Mouse (Mus musculus) mouse embryonic stem cell (cell line): ENCODE results near the gene Slc5a10.

ENCODE experiments used
- in situ Hi-C, 2 experiments: fragments of 300-500 bp; cut with MboI; formaldehyde crosslinking; loops; 1 replicate in 1 of 2; 3 replicates in 1 of 2; pipeline ENCODE4 v1.14.3; 2019 to 2020; ENCODE audit warnings: low sequenced_read_pairs in 2 of 2, low pct_unique_long_range_greater_than_20kb in 1 of 2, mixed read lengths in 1 of 2; ENCODE audit not compliant: unreplicated experiment in 1 of 2

The Slc5a10 gene

DNA sequence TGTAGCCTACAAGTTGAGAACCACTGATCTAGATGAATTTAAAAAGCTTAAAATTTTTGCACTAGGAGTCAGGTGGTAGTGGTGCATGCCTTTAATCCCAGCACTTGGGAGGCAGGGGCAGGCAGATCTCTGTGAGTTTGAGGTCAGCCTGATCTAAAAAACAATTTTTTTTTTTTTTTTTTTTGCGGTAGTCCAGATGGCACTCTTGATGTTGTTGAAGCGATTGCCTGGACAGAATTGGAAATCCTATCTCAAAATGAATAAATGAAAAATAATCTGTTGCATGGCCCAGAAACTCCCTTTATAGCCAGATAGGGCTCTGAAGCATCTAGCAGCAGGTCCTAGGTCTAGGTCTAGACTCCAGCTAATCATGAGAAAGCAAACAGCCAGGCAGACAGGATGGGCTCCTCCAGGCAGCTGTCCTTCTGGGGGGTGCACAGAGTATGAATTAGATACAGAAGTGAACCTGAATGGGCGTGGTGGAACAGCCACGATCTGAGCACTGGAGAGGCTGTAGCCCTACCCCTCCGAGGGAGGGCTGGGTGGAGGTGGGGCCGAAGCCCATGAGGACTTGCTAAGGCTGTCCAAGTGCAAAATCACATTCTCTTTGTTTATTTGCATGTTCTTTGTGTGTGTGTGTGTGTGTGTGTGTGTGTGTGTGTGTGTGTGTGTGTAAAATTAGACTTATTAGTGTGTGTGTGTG, 64.3 kb downstream of the Slc5a10 start:
- in situ Hi-C loops = no loop called here

DNA sequence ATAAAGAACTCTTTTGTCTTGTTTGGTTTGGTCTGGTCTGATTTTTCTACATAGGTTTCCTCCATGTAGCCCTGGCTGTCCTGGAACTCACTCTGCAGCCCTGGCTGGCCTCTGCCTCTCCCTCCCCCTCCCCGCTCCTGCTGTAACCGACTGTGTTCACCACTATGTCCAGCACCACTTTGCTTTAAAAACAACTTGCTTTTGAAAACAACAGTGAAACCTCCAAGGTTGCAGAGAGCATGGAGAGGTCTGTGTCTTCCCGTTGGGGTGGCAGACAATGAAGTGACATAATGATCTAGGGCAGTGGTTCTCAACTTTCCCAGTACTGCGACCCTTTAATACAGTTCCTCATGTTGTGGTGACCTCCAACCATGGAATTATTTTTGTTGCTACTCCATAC, 65.0 kb downstream of the Slc5a10 start:
- in situ Hi-C loops = no loop called here

DNA sequence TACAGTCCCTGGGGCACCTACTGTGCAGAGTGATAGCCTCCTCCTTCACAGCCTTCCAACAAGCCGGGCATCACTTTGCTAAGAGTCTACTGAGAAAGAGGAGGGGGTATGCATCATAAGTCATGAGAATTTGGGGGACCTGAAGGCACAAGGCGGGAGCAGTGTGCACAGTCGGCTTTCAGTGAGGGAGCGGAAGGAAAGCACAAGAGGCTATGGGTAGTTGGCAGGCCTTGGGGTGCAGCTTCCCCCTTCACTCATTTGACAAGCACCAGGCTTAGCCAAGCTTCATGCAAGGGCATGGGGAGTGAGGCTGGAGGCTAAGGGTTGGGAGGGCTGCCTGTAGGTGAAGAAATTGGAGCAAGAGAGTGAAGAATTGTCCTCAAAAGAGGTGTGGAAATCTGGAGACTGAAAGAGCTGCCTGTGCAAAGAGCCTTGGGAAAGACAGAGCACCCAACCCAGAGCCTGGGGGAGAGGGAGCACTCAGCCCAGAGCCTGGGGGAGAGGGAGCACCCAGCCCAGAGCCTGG, 65.8 kb downstream of the Slc5a10 start:
- in situ Hi-C loops = no loop called here

DNA sequence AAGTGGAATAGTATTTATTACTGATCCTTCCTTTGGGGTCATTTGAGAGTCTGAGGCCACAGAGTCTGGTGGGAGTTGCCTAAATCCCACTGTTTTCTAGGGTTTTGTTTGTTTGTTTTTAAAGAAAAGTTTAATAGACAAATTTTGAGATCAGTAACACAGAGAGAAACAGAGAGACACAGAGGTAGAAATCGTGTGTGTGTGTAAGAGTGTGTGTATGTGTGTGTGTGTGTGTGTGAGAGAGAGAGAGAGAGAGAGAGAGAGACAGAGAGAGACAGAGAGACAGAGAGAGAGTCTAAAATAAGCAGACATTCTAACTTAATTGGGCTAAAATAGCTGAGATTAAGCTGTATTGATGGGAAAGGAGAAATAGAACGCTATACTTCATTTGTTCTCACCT, 67.1 kb downstream of the Slc5a10 start:
- in situ Hi-C loops = no loop called here

DNA sequence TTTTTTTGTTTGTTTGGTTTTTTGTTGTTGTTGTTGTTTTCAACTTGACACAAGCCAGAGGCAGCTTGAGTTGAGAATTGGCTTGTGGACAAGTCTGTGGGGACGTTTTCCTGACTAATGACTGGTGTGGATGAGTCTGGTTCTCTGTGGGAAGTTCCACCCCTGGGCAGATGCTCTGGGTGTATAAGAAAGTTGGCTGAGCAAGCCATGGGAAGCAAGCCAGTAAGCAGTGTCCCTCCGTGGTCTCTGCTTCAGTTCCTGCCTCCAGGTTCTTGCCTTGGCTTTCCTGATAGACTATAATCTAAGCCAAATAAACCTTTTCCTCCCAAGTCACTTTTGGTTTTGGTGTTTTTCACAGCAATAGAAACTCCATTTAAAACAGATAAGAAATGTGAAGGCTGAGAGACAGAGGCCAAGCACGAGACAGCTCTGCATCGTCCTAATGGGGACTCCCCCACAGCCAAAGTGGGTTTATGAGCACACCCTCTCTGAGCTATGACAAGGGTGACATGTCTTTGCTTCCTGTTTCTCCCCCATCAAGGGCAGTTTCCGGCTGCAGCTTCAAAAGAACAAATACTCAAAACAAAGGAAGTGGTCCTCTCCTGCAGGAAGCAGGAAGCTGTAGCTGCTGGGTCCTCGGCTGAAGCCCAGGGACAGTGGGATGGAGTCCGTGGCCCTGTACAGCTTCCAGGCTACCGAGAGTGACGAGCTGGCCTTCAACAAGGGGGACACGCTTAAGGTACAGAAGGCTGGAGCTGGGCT, 67.8 kb downstream of the Slc5a10 start, which contains the start of gene Grap:
Grap (plus strand) TSS at position 580 of the 762 bp plus-strand sequence.
- in situ Hi-C loops = no loop called here

DNA sequence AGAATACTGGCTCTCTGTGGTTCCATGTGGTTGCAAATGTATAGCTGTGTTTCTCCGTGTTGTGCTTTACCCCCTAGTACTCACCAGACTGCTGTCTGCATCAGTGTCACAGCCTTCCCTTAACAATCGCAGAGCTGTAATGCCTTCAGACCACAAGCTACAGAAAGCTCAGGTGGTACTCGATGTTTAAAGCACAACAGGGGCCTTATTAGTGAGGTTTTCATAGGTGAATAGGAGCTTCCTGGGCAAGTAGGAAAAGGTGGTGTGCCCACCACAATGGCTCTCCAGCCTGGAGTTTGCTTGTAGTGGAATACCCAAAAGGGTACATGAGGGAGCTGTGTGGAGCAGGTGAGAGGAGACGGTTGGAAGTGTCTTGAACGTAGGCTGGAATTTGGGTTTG, 68.4 kb downstream of the Slc5a10 start:
- in situ Hi-C loops = no loop called here

DNA sequence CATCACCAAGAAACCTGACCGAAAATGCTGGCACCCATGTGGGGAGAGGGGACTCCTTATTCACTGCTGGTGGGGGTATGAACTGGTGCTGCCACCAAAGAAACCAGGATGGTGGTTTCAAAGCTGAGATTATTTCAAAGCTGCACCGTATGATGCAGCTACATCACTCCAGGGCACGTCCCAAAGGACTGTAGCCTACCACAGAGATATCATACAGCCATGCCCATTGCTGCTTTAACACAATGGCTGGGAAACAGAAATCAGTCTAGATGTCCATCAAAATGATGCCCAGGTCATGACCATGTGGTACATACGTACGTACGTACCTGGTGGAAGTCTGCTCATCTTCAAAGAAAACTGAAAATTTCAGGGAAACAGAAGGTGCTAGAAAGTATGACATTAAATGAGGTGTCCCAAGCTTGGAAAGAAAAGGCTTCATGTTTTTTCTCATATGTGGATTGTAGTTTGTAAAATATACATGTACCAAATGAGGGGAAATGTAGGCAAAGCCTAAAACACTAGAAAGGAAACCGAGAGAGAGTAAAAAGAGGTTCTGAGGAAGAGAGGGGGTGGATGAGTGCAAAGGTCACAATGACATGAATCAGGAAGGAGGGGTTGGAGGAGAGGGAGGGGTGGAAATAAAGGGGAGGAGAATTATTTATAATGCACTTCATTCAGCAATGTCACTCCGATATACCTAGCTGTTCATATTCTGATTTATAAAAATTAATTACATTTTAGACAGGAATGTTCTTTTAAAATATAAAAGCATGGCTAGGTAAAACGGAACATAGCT, 70.0 kb downstream of the Slc5a10 start:
- in situ Hi-C loops = no loop called here

DNA sequence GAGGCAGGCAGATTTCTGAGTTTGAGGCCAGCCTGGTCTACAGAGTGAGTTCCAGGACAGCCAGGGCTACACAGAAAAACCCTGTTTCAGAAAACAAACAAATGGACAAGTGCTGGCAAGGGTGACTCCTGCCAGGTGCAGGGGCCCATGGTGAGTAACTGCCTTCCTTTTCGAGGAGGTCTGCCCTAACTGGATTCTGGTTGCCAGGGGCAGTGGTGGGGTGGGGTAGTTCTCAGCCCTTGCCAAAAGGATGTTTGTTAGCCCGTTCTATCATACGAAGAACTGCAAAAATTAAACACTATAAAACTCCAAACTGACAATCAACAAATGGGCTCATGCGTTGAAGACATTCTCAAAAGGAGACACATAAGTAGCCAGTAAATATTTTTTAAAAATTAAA, 71.0 kb downstream of the Slc5a10 start:
- in situ Hi-C loops = no loop called here

DNA sequence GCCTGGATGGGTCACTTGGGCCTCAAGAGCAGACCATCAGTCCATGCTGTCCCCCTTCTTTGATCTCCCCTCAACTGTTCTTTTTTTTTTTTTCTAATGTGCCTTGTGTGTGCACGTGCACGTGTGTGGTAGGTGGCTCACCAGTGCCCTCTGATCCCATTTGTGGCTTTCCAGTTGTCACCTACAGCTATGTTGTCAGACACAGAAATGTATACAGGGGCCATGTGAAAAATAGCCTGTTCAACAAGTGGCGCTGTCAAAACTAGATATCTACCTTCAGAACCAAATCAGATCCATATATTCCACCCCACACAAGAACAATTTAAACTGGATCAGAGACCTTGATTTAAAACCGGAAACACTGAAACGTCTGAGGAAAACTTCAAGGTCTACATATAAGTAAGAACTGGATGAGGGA, 71.5 kb downstream of the Slc5a10 start:
- in situ Hi-C loops = no loop called here

DNA sequence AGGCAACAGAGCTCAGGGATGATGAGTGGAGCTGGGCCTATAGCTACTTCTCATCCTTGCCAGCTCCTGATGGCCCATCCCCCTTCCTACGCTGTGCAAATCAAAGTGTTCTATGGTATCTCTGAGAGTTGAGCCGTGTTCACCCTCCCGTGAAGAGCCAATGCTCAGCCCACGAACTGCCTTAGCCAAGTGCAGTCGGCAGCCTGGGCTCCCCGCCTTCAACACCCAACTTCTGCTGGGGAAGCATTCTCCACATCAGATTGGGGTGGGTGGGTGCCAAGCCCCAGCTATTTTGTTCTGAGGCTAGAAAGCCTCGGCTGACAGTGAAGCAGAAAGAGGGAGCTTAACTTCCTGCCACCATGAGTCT, 71.9 kb downstream of the Slc5a10 start:
- in situ Hi-C loops = no loop called here

DNA sequence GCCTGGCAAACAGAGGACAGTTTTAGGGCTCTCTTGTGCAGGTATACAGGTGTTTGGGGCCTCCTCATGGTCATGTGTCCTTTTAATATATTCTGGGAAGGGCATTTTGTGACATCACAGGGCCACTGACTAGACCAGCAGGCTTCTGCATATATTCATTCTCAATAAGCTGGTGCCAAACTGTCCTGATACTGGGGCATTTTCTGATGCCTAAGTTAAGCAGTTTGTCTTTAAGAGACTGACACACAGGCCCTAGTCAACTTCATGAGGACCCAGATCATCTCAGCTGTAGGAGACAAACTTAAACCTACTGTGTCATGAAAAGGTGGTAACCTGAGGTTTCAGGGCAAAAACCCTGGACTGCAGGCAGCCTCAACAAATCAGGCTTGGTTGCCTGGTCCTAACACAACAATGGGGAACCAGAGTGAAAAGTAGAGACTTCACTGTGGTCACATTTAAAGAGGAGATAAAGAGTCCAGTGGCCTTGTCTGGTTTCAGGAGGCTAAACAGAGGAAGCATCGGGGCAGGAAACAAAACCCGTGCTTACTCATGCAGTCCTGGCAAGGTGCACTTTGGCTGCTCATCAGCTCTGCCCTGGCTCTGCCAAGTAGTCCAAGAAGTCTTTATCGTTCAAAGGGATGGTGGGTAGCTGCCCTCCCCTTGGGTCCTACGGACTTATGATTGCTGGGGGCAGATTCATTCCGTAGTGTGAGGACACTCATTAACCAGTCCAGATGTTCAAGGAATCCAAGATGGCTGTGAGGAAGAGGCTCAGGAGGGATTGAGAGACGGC, 72.5 kb downstream of the Slc5a10 start:
- in situ Hi-C loops = no loop called here

DNA sequence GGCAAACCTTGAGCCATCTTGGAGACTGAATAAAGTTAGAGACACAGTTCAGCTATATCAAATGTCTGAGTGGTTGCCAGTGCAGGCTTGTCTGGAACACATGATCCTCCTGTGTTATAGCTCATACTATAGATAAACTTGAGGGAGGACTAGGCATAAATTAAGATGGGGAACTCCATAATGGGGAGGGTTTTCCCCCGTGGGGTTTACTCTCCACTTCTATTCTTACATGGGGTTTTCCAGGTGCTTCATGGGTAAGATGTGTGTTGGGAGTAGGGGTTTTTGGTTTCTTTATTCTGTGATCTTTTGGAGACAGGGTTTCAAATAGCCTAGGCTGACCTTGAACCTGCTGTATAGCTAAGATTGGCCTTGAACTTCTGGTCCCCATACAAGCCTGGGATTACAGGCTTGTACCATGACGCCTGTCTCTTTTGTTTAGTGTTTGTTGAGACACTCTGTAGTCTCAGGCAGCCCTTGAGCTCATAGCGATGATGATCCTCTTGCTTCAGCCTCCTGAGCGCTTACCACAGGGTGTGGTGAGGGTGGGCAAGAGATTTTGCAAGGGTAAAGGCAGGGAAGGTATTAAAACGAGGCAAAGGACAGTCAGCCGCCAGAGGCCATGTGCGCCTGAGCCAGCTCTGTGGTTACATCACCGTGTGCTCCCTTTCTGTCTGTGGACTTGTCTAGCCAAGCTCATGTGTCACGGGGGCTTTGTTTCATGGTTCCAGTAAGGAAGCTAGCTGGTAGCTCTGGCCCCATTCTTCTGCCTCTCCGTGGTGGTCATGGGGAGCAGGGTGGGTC, 73.3 kb downstream of the Slc5a10 start:
- in situ Hi-C loops = no loop called here

DNA sequence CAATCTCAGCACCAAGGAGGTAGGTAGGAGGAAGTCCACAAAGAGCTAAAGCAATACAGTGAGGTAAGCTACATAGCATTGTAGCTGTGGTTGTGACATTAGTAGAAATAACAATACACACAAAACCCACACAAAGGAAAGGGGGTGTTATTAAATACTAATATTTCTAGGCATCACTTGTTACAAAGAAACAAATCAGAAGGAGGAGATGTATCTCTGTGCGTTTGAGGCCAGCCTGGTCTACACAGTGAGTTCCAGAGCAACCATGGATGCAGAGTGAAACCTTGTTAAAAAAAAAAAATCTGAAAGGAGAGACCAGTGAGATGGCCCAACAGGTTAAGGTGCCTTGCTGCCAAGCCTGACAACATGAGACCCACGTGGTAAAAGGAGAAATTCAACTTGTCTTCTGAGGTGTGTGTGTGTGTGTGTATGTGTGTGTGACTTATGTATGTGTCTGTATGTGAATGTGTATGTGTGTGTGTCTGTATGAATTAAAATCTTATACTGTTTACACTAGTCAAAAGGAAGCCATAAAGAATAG, 74.1 kb downstream of the Slc5a10 start:
- in situ Hi-C loops = no loop called here

DNA sequence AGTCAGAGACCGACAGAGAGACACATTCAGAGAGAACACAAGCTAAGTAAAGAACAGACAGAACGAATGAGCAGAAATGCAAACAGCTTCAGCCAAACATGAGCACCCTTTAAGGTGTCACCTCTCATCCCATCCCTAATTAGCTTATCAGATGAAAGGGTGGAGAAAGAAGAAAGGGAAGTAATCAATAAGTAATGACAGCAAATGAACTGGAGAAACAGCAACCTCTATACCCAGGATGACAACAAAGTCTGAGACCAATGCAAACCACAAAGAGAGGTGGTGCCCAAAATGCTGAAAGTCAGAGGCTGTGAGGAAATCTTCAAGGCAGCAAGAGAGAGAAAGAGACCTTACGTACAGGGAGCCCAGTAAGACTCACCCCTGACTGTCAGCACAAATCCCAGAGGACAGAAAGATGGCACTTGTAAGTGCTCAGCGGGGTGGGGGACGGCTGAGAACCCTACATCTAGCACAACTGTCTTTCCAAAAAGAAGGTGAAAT, 75.2 kb downstream of the Slc5a10 start:
- in situ Hi-C loops = no loop called here

DNA sequence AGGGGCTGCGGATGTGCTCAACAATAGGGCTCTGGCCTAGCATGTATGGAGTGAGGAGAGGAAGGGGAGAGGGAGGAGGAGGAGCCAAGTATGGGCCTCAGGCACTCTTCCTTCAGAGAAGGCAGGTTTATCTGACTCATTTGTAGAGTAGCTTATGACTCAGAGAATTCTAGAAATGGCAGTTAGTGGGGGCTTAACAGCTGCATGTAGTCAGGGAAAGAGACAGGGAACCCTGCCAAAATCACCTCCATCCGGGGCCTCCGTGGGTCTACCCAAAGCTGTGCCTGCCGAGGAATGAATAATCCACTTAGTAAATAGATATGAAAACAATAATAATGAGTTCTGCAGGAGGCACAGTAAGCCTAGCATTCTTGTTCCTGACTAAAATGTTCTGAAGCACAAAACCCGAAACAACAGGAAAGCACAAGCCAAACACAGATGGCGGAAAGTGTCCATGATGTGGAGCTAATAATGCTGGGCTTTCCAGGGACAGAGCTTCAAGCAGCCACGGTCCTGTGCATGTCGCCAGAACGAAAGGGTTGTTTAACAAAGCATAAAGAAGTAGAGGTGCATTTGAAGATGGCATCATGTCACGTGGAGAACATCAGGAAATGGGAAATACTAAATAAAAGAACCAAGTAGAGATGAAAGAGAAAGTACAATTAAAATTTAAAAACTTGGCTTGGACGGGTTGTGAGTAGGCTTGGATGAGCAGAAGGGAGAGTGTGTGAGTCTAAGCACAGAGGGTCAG, 75.9 kb downstream of the Slc5a10 start:
- in situ Hi-C loops = no loop called here

DNA sequence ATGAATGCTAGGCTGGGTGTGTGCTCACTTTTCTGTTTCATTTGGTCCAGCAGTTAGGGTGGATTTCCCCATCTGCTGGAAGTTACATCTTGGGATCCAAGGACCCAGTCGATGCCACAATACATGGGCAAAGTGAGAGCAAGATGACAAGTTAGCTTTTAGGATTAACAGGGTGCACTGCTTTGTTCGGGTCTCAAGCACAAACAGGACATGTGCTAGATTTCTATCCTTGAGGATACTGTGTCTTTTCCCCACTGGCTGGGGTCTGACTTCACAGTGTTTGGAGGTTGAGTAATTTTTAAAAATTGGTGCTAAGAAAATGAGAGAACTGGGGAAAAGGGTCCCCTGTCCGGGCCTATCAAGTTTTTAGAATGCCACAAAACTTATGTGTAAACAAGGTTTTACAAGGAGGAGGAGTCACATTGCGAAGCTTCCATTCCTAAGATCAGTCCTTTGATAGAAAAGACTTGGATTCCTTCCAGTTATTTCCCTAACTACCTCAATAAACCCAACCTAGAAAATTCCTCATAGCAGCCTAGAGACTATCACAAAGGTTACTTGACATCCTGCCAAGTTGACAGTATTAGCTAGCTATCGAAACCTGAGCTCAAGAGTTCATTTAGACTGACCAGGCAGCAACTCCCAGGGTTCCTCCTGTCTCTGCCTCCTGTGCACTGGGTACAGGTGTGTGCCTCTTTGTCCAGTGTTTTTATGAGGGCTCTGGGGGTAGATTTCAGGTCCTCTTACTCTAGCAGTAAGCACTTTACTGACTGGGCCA, 77.3 kb downstream of the Slc5a10 start:
- in situ Hi-C loops = no loop called here
